ENCODE assay signal across 17 mouse cellular contexts in the genomic region with DNA sequence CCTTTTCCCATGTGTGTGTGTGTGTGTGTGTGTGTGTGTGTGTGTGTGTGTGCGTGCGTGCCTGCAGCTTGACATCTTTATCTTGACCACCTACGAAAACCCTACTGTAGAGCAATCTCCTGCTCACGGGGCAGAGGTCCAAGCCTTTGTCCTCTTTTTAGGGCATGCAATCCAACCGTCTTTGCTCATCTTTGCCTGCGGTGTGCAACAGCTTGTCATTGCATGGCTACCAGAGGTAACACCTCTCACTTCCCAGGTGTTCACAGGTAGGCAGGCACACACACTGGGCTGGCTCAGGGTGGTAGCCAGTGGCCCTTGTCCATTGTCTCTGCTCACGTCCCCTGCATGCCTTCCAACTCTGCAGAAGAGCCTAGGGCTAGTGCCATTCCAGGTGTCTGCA. TPM values are rescaled to one million over a fixed set of nuclear protein-coding genes. Genes with fewer than 3 reads are reported as not detected.
"Had no signal": no experiment of that assay in that cellular context is flagged by ENCODE, and none has a peak within 500 bp of the region (broad histone marks: within the 10 kb centered on the region; RNA-seq: fewer than 3 reads in every experiment).

No protein-coding gene starts in this region.

- DNase-seq: kidney, adult 2 months; kidney, postnatal 14 days; layer of hippocampus, postnatal 36 days; left cerebral cortex, postnatal 4 days; lung, adult 2 months; lung, postnatal 10 days; lung, postnatal 4 days; retina, postnatal 1 day; right cerebral cortex, postnatal 4 days; spleen, adult 18-20 months; thymus, adult 18-20 months; thymus, postnatal 14 days had no signal

- H3K4me3 ChIP-seq: kidney, embryonic 15.5 days; limb, embryonic 13.5 days; midbrain, embryonic 12.5 days had no signal

- H3K27ac ChIP-seq: kidney, embryonic 15.5 days; limb, embryonic 13.5 days; liver, embryonic 14.5 days; midbrain, embryonic 12.5 days had no signal

RNA-seq across cellular contexts. Expression of gene Ppp2r2c, which starts 49.7 kb away (rescaled TPM):
- total RNA-seq: megakaryocyte-erythroid progenitor cell, adult 5-6 weeks had no signal
